Mouse (Mus musculus) layer of hippocampus, adult 18-20 months (tissue): ENCODE results near the gene Vmn2r20. TPM values are rescaled to one million over a fixed set of nuclear protein-coding genes. Genes with fewer than 3 reads are reported as not detected.
"Not testable (repeated sequence)": the region's sequence is repeated elsewhere in the genome, so short reads cannot be mapped to it uniquely, and the experiment has no call there.

ENCODE experiments used
- DNase-seq, 2 experiments: peaks; one replicate each; pipeline ENCODE4 v3.0.0; 2022; ENCODE audit warnings: low spot score in 2 of 2
- long read RNA-seq: library from polyadenylated mRNA; stranded (forward); transcript quantifications from one replicate; pipeline ENCODE4 v2.0.0, GENCODE M21; 2021
- total RNA-seq, 2 experiments: library from RNA; stranded (reverse); gene quantifications; 2 replicates each; pipeline ENCODE4 v1.2.3; 2021

Vmn2r20 gene
- total RNA-seq = not detected
- long read RNA-seq = 0 reads

DNA sequence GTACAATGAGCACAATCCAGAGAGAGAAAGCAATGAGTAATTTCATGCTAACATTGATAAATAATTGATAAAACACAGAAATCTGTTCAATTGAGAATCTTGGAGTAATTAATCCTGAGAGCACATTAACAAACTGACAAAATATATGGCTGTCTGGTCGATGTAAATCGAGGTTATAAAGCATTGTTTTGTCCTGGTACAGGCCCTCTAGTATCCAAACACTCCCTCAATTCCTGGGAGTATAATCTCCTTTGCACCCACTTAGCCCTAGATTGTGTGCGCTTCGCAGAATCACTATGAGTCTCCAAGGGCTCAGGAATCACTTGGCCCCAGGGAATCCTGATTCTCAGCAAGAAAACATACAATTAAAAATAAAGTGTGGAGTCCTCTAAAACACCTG lies at the start of gene Vmn2r20:
TSS of gene Vmn2r20 (minus strand) at position 101 of the 400 bp plus-strand sequence.
- DNase-seq = not testable (repeated sequence)

DNA sequence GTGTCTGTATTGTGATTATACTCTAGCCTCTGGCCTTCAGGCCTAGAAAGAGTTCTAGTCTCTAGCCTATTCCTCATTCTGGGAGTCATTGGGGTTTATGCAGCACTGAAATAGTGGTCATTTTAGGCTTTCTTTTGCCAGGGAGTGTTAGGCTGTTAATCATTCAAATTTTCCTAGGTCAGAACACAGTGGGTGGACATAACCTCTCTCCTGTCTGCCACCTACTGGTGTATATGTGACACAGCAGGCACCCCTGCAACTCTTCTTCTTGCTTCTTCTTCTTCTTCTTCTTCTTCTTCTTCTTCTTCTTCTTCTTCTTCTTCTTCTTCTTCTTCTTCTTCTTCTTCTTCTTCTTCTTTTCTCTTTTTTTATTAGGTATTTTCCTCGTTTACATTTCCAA lies 6.5 kb upstream of the Vmn2r20 start:
- DNase-seq = not testable (repeated sequence)

DNA sequence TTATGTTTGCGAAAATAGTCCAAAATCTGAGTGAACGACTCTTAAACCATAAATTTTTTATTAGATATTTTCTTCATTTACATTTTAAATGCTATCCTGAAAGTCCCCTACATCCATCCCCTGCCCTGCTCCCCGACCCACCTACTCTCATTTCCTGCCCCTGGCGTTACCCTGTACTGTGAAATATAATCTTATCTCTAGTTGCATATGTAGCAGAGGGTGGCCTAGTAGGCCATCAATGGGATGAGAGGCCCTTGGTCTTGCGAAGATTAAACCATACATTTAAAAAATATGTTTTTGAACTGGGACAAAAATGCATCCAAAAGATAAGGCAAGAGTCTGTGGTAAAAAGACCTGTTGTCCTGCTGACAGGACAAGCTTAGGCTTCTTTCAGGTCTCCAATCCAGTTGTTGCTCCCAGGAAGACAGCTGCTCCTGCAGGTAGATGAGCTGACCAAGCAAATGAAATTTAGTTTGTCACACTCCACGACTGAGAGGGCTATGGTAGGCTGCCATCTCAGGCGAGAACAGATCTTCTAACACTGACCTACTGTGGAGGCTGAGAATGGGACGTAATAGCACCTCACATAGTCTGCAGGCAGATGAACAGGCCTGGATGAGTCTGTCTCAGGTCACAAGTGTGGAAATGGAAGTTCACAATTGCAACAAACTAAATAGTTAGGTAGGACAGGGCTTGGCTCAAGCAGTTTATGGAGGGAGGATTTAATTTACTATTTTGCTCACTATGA lies 10.8 kb downstream of the Vmn2r20 start:
- DNase-seq = not testable (repeated sequence)

DNA sequence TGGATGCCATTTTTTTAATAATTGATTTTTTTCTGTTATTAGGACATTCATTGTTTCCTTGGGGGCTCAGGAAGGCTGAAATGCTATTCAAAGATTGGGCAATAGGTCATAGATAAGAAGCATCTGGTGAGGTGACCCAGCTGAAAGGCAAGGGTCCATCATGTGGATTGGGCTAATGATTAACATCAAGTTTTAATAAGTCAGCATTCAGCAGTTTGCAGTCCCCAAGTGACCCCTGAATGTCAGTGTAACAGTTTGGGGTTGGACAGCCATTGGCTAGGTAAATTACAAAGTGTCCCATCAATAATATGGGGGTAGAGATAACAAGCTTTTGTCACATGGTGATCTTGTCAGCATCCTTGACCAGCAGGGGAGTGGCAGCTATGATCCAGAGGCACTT lies 29.1 kb downstream of the Vmn2r20 start:
- DNase-seq = not testable (repeated sequence)

DNA sequence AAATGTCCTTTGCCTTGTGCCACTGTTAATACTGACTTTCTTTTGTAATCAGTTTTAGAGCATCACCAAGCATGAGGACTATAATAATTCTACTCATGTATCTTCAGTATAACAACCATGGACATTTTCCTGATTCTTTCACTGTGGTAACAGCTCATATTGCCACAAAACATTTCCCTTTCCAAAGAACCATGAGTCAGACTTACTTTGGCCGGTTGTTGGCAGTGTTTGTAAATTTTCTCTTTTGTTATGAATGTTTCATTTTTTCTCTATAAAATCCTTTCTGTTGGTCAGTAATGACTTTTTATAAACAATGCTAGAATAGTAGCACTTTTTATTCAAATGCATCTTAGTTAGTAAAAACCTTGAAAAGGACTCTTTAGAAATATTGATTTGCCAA lies 71.8 kb downstream of the Vmn2r20 start:
- DNase-seq = no peak

DNA sequence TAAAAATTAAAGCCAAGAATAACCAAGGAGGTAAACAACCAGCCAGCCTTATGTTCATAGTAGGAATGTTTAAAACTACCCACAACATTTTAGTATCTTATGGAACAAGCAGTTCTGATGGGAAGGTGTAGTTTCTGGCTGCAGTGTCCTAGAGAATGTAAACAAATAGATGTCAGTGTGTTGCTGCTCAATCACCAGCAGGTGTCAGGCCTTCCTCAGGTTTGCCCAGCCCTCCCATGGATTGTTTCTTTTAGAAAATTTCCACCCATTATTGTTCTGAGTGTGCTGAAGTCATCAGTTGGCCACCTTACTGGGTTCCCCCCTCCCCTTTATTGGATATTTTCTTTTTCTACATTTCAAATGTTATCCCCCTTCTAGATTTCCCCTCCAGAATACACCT lies 77.8 kb downstream of the Vmn2r20 start:
- DNase-seq = peak in 1 of 2 experiments; percentile 26

DNA sequence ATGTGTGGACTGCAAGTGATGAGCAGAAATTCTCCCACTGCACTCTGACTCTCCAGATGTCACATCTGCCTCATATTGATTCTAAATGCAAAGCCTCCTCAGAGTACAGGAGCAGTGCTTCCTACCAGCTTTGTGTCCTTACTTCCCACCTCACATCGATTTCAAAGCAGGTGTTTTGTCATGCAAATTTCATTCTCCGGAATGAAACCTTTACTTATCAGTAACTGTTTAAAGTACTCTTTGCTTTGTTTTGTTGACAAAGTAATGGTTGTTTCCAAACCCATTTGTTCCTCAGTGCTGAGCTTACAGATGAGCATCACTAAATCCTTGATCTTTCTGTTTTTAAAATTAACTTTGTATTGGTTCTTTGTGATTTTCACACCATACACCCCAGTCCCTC lies 85.4 kb downstream of the Vmn2r20 start:
- DNase-seq = no peak

Other genes with a start within 250 kb of the Vmn2r20 start
- not detected for gene Clec4b2, start 245.2 kb downstream of the Vmn2r20 start, total RNA-seq
- not detected for gene Clec4n, start 188.3 kb downstream of the Vmn2r20 start, total RNA-seq
- not detected for gene Clec4d, start 156.0 kb downstream of the Vmn2r20 start, total RNA-seq
- not detected for gene Clec4e, start 128.2 kb downstream of the Vmn2r20 start, total RNA-seq
- gene Vmn2r19, start 109.8 kb downstream of the Vmn2r20 start, total RNA-seq = not detected
- gene Vmn2r21, start 115.3 kb upstream of the Vmn2r20 start, total RNA-seq = not detected
- not detected for gene Vmn2r22, start 232.6 kb upstream of the Vmn2r20 start, total RNA-seq